Mouse (Mus musculus) embryonic facial prominence, embryonic 11.5 days (tissue): ENCODE results near the gene Efcab5. TPM values are rescaled to one million over a fixed set of nuclear protein-coding genes. Genes with fewer than 3 reads are reported as not detected.

Experiments
- ATAC-seq: fragments of 200-750 bp; cut with Nextera tagmentation; replicated peaks from 2 replicates; pipeline ENCODE4 v1.8.0; 2017; ENCODE audit warnings: low read depth; ENCODE audit not compliant: insufficient number of reproducible peaks, low FRiP score, low TSS enrichment
- DNase-seq: peaks from one replicate; pipeline ENCODE4 v3.0.0-alpha.2; 2015; ENCODE audit warnings: low spot score
- H3K27ac ChIP-seq: fragments of 300-500 bp; sonication (generic); replicated peaks from 2 replicates; pipeline ENCODE4 v1.5.1; 2014; ENCODE audit warnings: mild to moderate bottlenecking, low read depth, low read length, control low read depth
- H3K27me3 ChIP-seq: fragments of 300-500 bp; sonication (generic); 2 replicates; pipeline ENCODE4 v1.6.1; 2014; ENCODE audit warnings: mild to moderate bottlenecking, low read length, moderate library complexity, mixed read lengths; ENCODE audit not compliant: control insufficient read depth, insufficient read depth
- H3K36me3 ChIP-seq: fragments of 300-500 bp; sonication (generic); replicated peaks from 2 replicates; pipeline ENCODE4 v1.6.1; 2014; ENCODE audit warnings: low read depth, mild to moderate bottlenecking, low read length, moderate library complexity, mixed read lengths; ENCODE audit not compliant: control insufficient read depth, insufficient read depth
- H3K4me1 ChIP-seq: fragments of 300-500 bp; sonication (generic); 2 replicates; pipeline ENCODE4 v1.6.1; 2014; ENCODE audit warnings: low read length, mixed read lengths; ENCODE audit not compliant: control insufficient read depth, insufficient read depth
- H3K4me2 ChIP-seq: fragments of 300-500 bp; sonication (generic); 2 replicates; pipeline ENCODE4 v1.6.1; 2014; ENCODE audit warnings: low read depth, mild to moderate bottlenecking, control low read depth, low read length, moderate library complexity
- H3K4me3 ChIP-seq: fragments of 300-500 bp; sonication (generic); 2 replicates; pipeline ENCODE4 v1.5.1; 2014; ENCODE audit warnings: low read depth, low read length, control low read depth
- H3K9ac ChIP-seq: fragments of 300-500 bp; sonication (generic); replicated peaks from 2 replicates; pipeline ENCODE4 v1.6.1; 2014; ENCODE audit warnings: mild to moderate bottlenecking, control low read depth, low read length
- H3K9me3 ChIP-seq: fragments of 300-500 bp; sonication (generic); replicated peaks from 2 replicates; pipeline ENCODE4 v1.6.1; 2016; ENCODE audit warnings: mild to moderate bottlenecking, low read length, inconsistent platforms, mixed read lengths; ENCODE audit not compliant: control insufficient read depth
- WGBS: fragments of 180-500 bp; shearing (Covaris S2); extraction: QIAGEN DNeasy Blood & Tissue Kit; methylation state at CpG from one replicate; pipeline ENCODE4 v1.1.7; 2014; 5-methylcytosine and 5-hydroxymethylcytosine counted together
- polyA plus RNA-seq: library from polyadenylated mRNA; unstranded; fragments of >200 nt; fragmentation: Nextera tagmentation; extraction: Ambion mirVana; gene quantifications from 2 replicates; pipeline ENCODE4 v1.2.1, GENCODE M21; 2014

Gene Efcab5
- polyA plus RNA-seq, 1 experiment from 2014 or later = 0.15 TPM

DNA sequence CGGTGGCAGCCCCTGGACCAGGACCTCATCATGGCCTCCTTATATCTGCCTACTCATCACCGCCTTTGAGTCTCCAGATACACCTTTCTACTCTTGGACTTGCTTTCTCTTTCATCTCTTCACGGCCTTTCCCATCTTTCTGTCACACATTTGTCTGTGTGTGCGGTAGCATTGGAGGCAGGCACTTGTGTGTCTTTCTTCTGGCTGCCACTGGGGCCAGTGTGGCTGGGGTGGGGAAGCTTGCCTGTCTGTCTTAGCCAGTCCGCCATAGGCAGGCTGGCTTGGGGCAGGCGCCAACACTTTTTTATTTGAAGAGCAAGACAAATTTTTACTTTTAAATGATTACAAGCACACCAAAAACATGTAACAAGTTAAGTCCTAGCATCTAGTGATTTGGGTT, 81.8 kb downstream of the Efcab5 start:
- no peak for DNase-seq
- 90% methylated on average over 6 of the region's 6 CpGs for WGBS

DNA sequence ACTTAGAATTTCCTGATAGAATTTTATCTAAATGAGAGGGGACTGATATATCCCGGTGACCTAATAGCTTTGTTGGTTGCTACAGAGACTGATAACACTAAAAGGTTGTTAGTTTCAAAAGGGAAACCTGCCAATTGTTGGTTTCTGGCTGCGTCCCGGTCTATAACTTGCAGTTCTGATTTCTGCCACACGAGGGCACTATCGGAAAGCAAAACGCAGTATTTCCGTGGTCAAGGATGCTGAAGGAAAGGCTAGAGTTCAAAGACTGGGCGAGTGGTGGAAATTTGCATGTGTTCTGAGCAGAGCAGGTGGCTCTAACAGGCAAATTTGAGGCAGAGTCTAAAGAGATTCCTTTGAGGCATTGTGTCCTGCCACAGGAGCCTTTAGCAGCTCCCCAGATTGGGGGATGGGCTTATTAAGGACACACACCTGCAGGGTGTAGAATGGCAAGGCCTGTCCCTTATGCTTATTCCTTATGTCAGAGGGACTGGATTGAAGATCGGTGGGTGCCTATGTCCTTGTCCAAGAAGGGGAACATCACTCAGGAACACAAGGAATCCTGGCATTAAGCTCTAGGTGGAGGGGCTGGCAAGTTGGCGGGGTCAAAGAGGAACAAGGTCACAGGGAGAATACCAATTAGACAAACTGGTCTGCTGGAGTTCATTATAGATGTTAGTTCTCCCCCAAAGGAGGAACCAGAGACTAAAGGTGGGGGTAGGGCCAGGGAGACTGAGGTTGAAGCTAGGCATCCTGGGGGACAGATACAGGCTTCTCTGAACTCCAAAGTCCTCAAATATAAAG, 88.4 kb downstream of the Efcab5 start:
- Histone ChIP-seq H3K9ac (no peak overlapping the region), H3K27ac (no peak overlapping the region), H3K36me3 (no peaks in the 10 kb centered on the region), H3K4me3 (no peak overlapping the region), H3K9me3 (no peaks in the 10 kb centered on the region), H3K4me2 (no peak overlapping the region), H3K27me3 (no peaks in the 10 kb centered on the region), H3K4me1 (no peaks in the 10 kb centered on the region)
- DNase-seq = peak; percentile 86
- 14% methylated on average over 10 of the region's 10 CpGs for WGBS
- no peak for ATAC-seq

More for the DNA sequence above, 81.8 kb downstream of the Efcab5 start:
- H3K27ac ChIP-seq = no peak overlapping the region
- no peak overlapping the region for H3K9ac ChIP-seq
- ATAC-seq = no peak
- H3K9me3 ChIP-seq = no peaks in the 10 kb centered on the region
- H3K4me3 ChIP-seq = no peak overlapping the region
- no peaks in the 10 kb centered on the region for H3K36me3 ChIP-seq
- H3K4me1 ChIP-seq = no peaks in the 10 kb centered on the region
- no peak overlapping the region for H3K4me2 ChIP-seq
- H3K27me3 ChIP-seq = no peaks in the 10 kb centered on the region

DNA sequence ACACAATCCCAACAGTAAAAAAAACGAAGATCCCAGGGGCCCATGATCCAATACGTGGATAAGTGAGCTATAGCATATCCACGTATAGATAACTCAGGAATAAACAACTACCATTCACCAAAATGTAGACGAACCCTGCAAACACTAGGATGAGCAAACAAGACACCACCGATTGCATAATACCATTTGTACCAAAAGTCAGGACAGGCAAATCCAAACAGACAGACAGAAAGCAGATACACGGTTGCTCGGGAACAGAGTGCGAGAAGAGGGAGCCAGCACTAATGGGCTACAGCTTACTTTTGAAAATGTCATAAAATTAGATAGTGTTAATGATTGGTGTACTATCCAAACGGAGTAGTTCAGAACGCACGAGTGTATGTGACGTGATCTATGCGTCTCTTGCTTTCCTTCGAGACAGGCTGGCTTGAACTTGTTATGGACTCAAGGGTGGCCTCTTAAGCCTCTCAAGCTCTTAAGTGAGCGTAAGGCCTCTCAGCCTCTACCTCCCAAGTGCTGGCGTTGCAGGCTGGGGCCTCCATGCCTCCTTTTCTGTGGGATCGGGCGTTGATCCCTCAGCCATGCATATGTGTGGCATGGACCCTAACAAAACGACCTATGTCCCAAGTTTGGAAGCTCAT, 90.3 kb downstream of the Efcab5 start:
- no peak overlapping the region for H3K27ac ChIP-seq
- H3K9ac ChIP-seq = no peak overlapping the region
- no peaks in the 10 kb centered on the region for H3K27me3 ChIP-seq
- no peaks in the 10 kb centered on the region for H3K9me3 ChIP-seq
- no peaks in the 10 kb centered on the region for H3K36me3 ChIP-seq
- no peak overlapping the region for H3K4me3 ChIP-seq
- H3K4me2 ChIP-seq = no peak overlapping the region
- no peaks in the 10 kb centered on the region for H3K4me1 ChIP-seq
- DNase-seq (no peak), ATAC-seq (no peak)
- 81% methylated on average over 19 of the region's 19 CpGs for WGBS

- Histone ChIP-seq H3K36me3 (no peaks in the 10 kb centered on the region), H3K27ac (no peak overlapping the region), H3K9ac (no peak overlapping the region), H3K9me3 (no peaks in the 10 kb centered on the region), H3K4me2 (no peak overlapping the region), H3K4me3 (no peak overlapping the region), H3K27me3 (no peaks in the 10 kb centered on the region), H3K4me1 (no peaks in the 10 kb centered on the region)
- ATAC-seq (no peak), DNase-seq (no peak)
- 67% methylated on average over 7 of the region's 7 CpGs for WGBS
Observed at GRCm38 (mm10) chr11:77096991-77097390, 91.8 kb downstream of the Efcab5 start.

GRCm38 (mm10) chr11:77096581-77096980, 92.2 kb downstream of the Efcab5 start:
- Histone ChIP-seq H3K9me3 (no peaks in the 10 kb centered on the region), H3K27me3 (no peaks in the 10 kb centered on the region), H3K4me3 (no peak overlapping the region), H3K4me2 (no peak overlapping the region), H3K9ac (no peak overlapping the region), H3K36me3 (no peaks in the 10 kb centered on the region), H3K4me1 (no peaks in the 10 kb centered on the region), H3K27ac (no peak overlapping the region)
- DNase-seq (peak; percentile 17), ATAC-seq (no peak)
- WGBS = 77% methylated on average over 3 of the region's 3 CpGs

DNA sequence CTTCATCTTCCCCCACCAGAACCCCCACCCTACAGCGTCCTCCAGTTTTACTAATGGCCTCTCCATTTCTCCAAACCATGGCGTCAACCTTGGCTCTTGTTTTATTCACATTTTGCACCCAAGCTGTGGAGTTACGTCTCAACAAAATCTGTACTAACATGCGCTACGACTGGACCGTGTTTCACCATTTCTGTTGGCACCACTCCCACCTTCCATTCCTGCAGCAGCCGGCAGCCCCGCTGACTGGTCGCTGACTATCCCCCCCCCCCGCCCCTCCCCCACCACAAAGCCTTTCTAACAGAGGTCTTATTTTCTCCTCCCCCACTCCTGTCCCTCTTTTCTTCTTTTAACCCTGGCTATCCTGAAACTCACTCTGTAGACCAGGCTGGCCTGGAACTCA, 93.6 kb downstream of the Efcab5 start:
- no peak overlapping the region for H3K4me3 ChIP-seq
- 58% methylated on average over 10 of the region's 10 CpGs for WGBS
- no peaks in the 10 kb centered on the region for H3K27me3 ChIP-seq
- ATAC-seq (no peak), DNase-seq (no peak)
- no peak overlapping the region for H3K4me2 ChIP-seq
- no peaks in the 10 kb centered on the region for H3K9me3 ChIP-seq
- H3K27ac ChIP-seq = no peak overlapping the region
- no peaks in the 10 kb centered on the region for H3K4me1 ChIP-seq
- H3K36me3 ChIP-seq = no peaks in the 10 kb centered on the region
- no peak overlapping the region for H3K9ac ChIP-seq

DNA sequence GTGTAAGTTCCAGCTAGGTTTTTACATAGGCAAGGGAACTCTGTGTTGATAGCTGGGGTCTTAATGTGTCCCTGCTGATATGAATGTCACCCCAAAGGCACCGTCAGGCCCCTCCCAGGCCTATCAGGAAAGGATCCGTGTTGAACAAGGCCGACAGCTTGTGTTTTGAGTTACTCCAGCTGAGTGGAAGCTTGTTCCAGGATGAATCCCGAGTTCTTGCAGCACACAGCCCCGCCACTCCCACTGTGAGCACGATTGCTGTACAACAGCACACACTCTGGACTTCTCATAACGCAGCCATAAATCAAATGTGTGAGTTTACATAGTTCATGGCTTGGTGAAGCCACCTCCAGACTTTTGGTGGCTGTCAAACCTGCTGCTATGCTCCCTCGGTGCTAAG, 94.6 kb downstream of the Efcab5 start:
- no peaks in the 10 kb centered on the region for H3K4me1 ChIP-seq
- no peak overlapping the region for H3K9ac ChIP-seq
- no peaks in the 10 kb centered on the region for H3K36me3 ChIP-seq
- WGBS = 70% methylated on average over 8 of the region's 8 CpGs
- DNase-seq (no peak), ATAC-seq (no peak)
- no peaks in the 10 kb centered on the region for H3K9me3 ChIP-seq
- H3K4me2 ChIP-seq = no peak overlapping the region
- H3K27me3 ChIP-seq = no peaks in the 10 kb centered on the region
- no peak overlapping the region for H3K4me3 ChIP-seq
- no peak overlapping the region for H3K27ac ChIP-seq

GRCm38 (mm10) chr11:77093208-77093607, 95.6 kb downstream of the Efcab5 start:
- Histone ChIP-seq H3K9me3 (no peaks in the 10 kb centered on the region), H3K4me3 (0 out of 2 replicates have a peak overlapping the region, but pooled peaks have one; percentile 12), H3K9ac (0 out of 2 replicates have a peak overlapping the region, but pooled peaks have one; percentile 32), H3K27ac (no peak overlapping the region), H3K4me2 (peak overlapping the region; percentile 31), H3K36me3 (no peaks in the 10 kb centered on the region), H3K27me3 (no peaks in the 10 kb centered on the region), H3K4me1 (no peaks in the 10 kb centered on the region)
- DNase-seq = peak; percentile 80
- ATAC-seq = no peak
- 1% methylated on average over 11 of the region's 11 CpGs for WGBS
